Mouse (Mus musculus) midbrain, embryonic 12.5 days (tissue): ENCODE data around the gene Glb1l. TPM values are rescaled to one million over a fixed set of nuclear protein-coding genes. Genes with fewer than 3 reads are reported as not detected.
"Not testable (repeated sequence)": the region's sequence is repeated elsewhere in the genome, so short reads cannot be mapped to it uniquely, and the experiment has no call there.

Experiments used
- ATAC-seq: fragments of 200-750 bp; cut with Nextera tagmentation; 2 replicates; pipeline ENCODE4 v1.8.0; 2017; ENCODE audit warnings: low read depth, moderate TSS enrichment, moderate library complexity; ENCODE audit not compliant: low FRiP score
- H3K27ac ChIP-seq: fragments of 300-500 bp; sonication (generic); replicated peaks from 2 replicates; pipeline ENCODE4 v1.5.1; 2016; ENCODE audit warnings: mild to moderate bottlenecking
- H3K27me3 ChIP-seq: fragments of 300-500 bp; sonication (generic); 2 replicates; pipeline ENCODE4 v1.6.1; 2016; ENCODE audit warnings: mild to moderate bottlenecking
- H3K36me3 ChIP-seq: fragments of 300-500 bp; sonication (generic); 2 replicates; pipeline ENCODE4 v1.6.1; 2016
- H3K4me1 ChIP-seq: fragments of 300-500 bp; sonication (generic); 2 replicates; pipeline ENCODE4 v1.6.1; 2016
- H3K4me2 ChIP-seq: fragments of 300-500 bp; sonication (generic); replicated peaks from 2 replicates; pipeline ENCODE4 v1.6.1; 2016; ENCODE audit warnings: mild to moderate bottlenecking, moderate library complexity
- H3K4me3 ChIP-seq: fragments of 300-500 bp; sonication (generic); 2 replicates; pipeline ENCODE4 v1.5.1; 2016; ENCODE audit warnings: mild to moderate bottlenecking
- H3K9ac ChIP-seq: fragments of 300-500 bp; sonication (generic); replicated peaks from 2 replicates; pipeline ENCODE4 v1.6.1; 2016; ENCODE audit warnings: mild to moderate bottlenecking, moderate library complexity
- H3K9me3 ChIP-seq: fragments of 300-500 bp; sonication (generic); 2 replicates; pipeline ENCODE4 v1.6.1; 2016; ENCODE audit warnings: mild to moderate bottlenecking
- WGBS: fragments of 180-500 bp; shearing (Covaris S2); methylation state at CpG from one replicate; pipeline ENCODE4 v1.1.7; 2016; 5-methylcytosine and 5-hydroxymethylcytosine counted together
- polyA plus RNA-seq: library from polyadenylated mRNA; unstranded; fragments of >200 nt; fragmentation: Nextera tagmentation; extraction: Ambion mirVana; gene quantifications from 2 replicates; pipeline ENCODE4 v1.2.1, GENCODE M21; 2016

The Glb1l gene
- polyA plus RNA-seq, 1 experiment from 2014 or later, result 25.7 TPM

DNA sequence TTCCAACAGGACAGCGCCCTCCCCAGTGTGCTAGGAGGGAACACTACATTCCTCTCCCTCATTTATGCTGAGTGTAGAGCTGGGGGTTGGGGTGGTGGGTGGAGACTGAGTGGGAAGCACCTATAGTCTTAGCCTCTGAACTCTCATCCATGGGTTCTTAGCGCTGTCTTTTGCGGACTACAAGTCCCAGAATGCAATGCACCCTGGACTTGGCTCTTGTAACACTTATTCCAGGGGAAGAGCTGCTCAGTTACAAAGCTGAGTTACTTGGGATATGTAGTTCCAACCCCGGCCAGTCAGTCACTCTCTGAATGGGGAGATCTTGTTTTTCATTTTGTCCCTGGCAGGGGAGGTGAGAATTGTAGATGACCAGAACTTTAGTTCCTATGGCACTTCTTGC, 34.2 kb upstream of the Glb1l start:
- peak; percentile 69 for ATAC-seq

DNA sequence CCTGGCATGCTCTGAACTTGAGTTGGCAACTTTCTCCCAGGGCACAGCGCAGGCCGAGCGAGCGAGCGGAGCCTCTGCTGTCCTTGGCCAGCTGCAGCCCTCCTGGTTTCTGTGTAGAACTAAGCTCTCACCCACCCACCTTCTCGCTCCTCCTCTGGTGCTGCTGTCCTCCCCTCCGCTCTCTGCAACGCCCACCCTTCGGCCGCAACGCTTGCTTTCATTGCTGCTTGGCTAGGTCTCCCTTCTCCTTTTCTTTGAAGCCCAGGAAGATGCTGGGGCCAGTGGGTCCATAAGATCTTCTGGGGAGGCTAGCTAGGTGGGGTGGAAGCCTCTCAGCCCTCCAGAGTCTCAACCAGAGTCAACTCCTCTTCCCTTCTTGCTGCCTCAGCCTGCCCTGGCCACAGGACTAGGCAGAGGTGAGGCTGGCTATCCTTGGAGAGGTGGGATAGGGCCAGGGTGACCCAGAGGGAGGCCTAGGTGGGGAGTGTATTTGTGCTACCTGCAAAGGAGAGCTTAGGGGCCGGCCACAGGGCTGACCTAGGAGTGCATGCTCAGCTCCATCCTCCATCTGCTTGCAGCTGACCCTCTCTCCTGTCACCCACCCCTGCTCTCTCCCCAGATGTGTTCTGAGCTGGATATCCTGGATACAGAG, 33.7 kb upstream of the Glb1l start:
- H3K9ac ChIP-seq, result no peak overlapping the region; the same call in 1 of the 2 replicates
- no peaks in the 10 kb centered on the region for H3K4me1 ChIP-seq
- WGBS, result 81% methylated on average over 12 of the region's 12 CpGs
- ATAC-seq, result peak; percentile 31; the same call in 1 of the 2 replicates
- H3K36me3 ChIP-seq, result peaks cover 21% of the 10 kb centered on the region
- no peak overlapping the region for H3K4me3 ChIP-seq
- H3K27me3 ChIP-seq, result no peaks in the 10 kb centered on the region
- no peak overlapping the region for H3K27ac ChIP-seq
- no peaks in the 10 kb centered on the region for H3K9me3 ChIP-seq
- H3K4me2 ChIP-seq, result no peak overlapping the region

More for the DNA sequence above, 34.2 kb upstream of the Glb1l start:
- H3K36me3 ChIP-seq, result peaks cover 17% of the 10 kb centered on the region
- no peak overlapping the region; the same call in 1 of the 2 replicates for H3K9ac ChIP-seq
- H3K9me3 ChIP-seq, result no peaks in the 10 kb centered on the region
- no peak overlapping the region for H3K4me2 ChIP-seq
- H3K4me3 ChIP-seq, result no peak overlapping the region
- WGBS, result 12% methylated on average over 4 of the region's 4 CpGs
- H3K4me1 ChIP-seq, result no peaks in the 10 kb centered on the region
- H3K27me3 ChIP-seq, result no peaks in the 10 kb centered on the region
- H3K27ac ChIP-seq, result no peak overlapping the region

DNA sequence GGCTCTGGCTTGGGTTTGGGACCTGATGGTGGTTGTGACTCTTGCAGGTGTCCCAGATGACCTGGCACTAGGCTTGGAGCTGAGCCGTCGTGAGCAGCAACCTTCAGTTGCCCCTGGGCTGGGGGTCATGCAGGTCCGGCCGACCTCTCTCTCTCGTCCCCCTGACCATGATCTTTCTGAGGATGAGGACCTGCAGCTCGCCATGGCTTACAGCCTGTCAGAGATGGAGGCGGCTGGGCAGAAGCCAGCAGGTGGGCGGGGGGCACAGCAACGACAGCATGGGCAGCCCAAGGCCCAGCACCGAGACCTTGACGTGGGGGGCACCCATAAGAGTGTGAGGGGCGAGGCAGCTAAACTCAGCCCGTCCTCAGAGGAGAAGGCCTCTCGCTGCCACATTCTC, 32.8 kb upstream of the Glb1l start:
- Histone ChIP-seq H3K27me3 (no peaks in the 10 kb centered on the region), H3K9me3 (no peaks in the 10 kb centered on the region), H3K4me2 (no peak overlapping the region), H3K27ac (no peak overlapping the region), H3K4me3 (no peak overlapping the region), H3K9ac (no peak overlapping the region), H3K4me1 (no peaks in the 10 kb centered on the region), H3K36me3 (peaks cover 21% of the 10 kb centered on the region)
- no peak for ATAC-seq
- 92% methylated on average over 14 of the region's 14 CpGs for WGBS

DNA sequence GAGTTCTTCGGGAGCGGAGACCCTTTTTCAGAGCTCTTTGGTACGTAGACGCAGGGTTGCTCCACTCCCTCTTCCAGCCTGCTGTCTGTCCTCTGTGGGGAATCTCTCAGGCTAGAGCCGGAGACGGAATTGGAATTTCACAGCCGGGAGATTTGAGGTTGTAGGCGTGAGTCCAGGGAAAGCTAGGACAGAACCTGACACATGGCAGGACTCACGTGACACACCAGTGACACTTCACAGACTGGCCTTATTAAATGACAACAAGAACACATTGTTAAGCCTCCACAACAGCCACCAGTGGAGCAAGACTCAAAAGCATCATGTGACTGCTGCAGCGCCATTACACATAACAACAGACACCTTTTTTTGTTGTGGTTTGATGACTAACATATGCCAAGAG, 29.0 kb upstream of the Glb1l start:
- H3K9me3 ChIP-seq, result no peaks in the 10 kb centered on the region
- H3K36me3 ChIP-seq, result peaks cover 21% of the 10 kb centered on the region
- 0 out of 2 replicates have a peak, but pooled peaks cover 8% of the 10 kb centered on the region for H3K27me3 ChIP-seq
- H3K4me3 ChIP-seq, result no peak overlapping the region
- no peak for ATAC-seq
- H3K27ac ChIP-seq, result no peak overlapping the region
- no peak overlapping the region for H3K9ac ChIP-seq
- H3K4me2 ChIP-seq, result no peak overlapping the region
- peaks cover 19% of the 10 kb centered on the region; the same call in 1 of the 2 replicates for H3K4me1 ChIP-seq
- 88% methylated on average over 10 of the region's 10 CpGs for WGBS

DNA sequence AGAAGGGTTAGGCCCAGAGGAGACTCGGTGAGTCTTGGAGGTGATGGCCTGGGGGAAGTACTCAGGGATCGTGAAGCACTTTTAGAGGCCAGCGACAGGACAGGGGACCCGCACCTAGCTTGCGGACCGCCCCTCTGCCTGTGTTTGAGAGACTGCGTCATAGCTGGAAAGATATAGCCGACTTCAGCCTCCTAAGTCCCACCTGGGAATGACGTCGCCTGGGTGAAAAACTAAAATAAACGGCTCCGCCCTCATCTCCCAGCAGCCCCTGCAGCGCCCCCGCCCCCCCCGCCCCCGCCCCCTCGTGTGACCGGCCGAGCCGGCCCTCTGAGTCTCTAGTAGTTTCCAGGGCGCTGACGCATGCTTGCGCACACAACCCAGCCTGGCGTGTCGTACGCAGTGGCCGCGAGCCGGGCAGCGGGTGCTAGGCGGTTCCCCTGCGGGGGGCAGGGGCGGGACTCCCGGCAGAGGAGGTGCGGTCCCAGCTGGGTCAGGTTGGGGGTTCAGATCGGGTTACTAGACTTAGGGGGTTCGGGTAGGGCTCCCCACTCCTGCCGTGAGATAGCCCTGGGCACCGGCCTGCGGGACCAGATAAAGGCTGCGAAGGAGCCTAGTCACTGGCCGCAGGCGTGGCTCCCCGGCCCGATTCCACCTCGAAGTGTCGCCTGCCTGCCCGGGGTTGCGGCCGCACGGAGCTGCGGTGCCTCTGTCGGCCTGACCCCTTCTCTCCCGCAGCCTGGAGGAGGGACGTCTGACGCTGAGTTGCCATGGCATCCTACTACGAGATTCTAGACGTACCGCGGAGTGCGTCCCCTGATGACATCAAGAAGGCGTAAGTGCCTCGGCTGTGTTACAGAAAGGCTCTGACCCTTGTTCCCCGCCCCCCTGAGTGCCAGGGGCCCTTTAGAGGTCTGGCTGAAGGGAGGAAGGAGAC, 25.8 kb upstream of the Glb1l start, which contains the start of gene Dnajb2:
TSS of gene Dnajb2 (plus strand) at position 290 of the 934 bp plus-strand sequence.
- Histone ChIP-seq H3K4me3 (peak within 1 kb of the TSS; percentile 49), H3K4me2 (peak within 1 kb of the TSS; percentile 68), H3K4me1 (peaks cover 19% of the 10 kb centered on the region; the same call in 1 of the 2 replicates), H3K9ac (peak within 1 kb of the TSS; percentile 59), H3K9me3 (no peaks in the 10 kb centered on the region), H3K27ac (peak within 1 kb of the TSS; percentile 70), H3K27me3 (peaks cover 13% of the 10 kb centered on the region; the same call in 1 of the 2 replicates), H3K36me3 (peaks cover 9% of the 10 kb centered on the region; the same call in 1 of the 2 replicates)
- WGBS, result 1% methylated on average over 63 of the region's 64 CpGs
- peak; percentile 90 for ATAC-seq

DNA sequence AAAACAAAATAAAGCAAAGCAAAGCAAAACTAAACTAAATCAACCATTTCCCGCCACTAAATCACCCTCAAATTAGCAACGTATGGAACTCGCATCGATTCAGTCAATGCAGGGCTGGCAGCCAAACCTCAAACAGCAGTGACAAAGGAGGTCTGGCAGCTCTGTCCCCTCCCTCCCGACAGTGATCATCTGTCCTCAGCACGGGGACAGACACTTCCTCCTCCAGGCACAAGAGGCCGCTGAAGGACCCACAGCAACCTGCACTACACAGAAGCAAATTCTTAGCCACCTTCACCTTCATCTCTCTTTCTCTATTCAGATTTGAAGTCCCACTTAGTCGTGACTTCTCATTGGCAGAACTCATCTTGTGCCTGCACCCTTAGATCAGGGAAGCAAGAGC, 24.0 kb upstream of the Glb1l start:
- WGBS, result 2% methylated on average over 8 of the region's 8 CpGs
- Histone ChIP-seq H3K27ac (no peak overlapping the region), H3K9me3 (no peaks in the 10 kb centered on the region), H3K9ac (no peak overlapping the region), H3K4me2 (no peak overlapping the region), H3K27me3 (peaks cover 14% of the 10 kb centered on the region; the same call in 1 of the 2 replicates), H3K36me3 (0 out of 2 replicates have a peak, but pooled peaks cover 2% of the 10 kb centered on the region), H3K4me1 (peaks cover 19% of the 10 kb centered on the region; the same call in 1 of the 2 replicates), H3K4me3 (no peak overlapping the region)
- ATAC-seq, result 0 out of 2 replicates have a peak, but pooled peaks have one; percentile 39

DNA sequence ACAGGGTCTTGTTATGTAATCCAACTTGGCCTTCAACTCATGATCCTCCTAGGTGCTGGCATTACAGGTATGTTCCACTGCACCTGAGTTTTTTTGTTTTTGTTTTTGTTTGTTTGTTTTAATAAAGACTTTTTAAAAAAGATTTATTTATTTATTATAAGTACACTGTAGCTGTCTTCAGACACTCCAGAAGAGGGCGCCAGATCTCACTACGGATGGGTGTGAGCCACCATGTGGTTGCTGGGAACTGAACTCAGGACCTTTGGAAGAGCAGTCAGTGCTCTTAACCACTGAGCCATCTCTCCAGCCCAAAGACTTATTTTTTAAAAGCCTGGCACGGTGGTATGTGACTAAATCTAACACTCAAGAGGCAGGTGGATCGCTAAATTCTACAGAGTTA, 21.9 kb upstream of the Glb1l start:
- H3K4me3 ChIP-seq, H3K36me3 ChIP-seq, H3K9me3 ChIP-seq, H3K9ac ChIP-seq, ATAC-seq, H3K27ac ChIP-seq, H3K4me2 ChIP-seq: not testable (repeated sequence)
- WGBS, result 66% methylated on average over 4 of the region's 4 CpGs
- H3K4me1 ChIP-seq, result peaks cover 18% of the 10 kb centered on the region; the same call in 1 of the 2 replicates
- H3K27me3 ChIP-seq, result peaks cover 18% of the 10 kb centered on the region; the same call in 1 of the 2 replicates

DNA sequence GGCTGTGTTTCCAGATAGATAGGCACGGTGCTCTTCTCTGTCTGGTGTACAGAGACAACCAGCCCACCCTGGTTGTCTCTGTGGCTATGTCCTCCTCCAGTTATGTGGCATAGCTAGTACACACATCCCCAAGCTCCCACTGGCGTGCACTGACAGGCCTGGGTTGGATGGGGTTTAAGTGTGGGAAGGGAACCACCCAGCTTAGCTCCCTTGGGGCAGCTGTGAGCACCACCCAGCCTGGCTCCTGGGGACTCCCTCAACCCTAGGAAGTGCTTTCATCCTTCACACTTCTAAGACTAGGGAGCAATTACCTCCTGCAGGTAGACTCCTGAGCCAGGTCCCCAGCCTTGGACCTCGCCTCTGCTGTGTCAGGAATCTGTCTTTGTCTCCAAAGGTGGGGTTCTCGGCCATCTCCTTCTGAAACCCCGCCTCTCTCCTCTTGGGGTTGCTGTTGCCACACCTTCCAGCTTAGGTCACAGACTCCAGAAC, 21.1 kb upstream of the Glb1l start, which contains the start of gene A630095N17Rik:
TSS of gene A630095N17Rik (minus strand) at position 439 of the 489 bp plus-strand sequence.
- Histone ChIP-seq H3K27ac (no peak within 1 kb of the TSS), H3K4me1 (peaks cover 10% of the 10 kb centered on the region; the same call in 1 of the 2 replicates), H3K27me3 (peaks cover 25% of the 10 kb centered on the region), H3K9me3 (no peaks in the 10 kb centered on the region), H3K4me3 (no peak within 1 kb of the TSS), H3K36me3 (no peaks in the 10 kb centered on the region), H3K9ac (no peak within 1 kb of the TSS), H3K4me2 (no peak within 1 kb of the TSS)
- no peak for ATAC-seq
- WGBS, result 85% methylated on average over 5 of the region's 5 CpGs

DNA sequence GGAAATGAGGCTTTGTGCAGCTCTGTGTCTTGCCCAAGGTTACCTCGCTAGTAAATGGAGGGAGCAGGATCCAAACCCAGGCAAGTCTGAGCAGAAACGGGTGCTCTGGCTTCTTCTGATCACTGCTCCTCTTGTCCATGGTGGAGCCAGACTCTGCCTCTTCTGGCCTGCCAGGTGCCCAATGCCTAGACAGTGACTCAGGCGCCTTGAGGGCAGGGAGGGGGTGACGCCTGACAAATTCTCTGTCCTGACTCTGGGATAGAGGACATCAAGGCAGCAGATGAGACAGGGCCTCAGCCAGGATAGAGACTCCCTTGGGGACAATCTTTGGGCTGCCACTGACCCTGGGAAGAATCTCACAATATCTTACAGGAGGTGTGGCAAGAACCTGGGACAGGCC, 20.6 kb upstream of the Glb1l start:
- WGBS, result 80% methylated on average over 4 of the region's 4 CpGs
- H3K9ac ChIP-seq, result no peak overlapping the region
- peaks cover 30% of the 10 kb centered on the region for H3K27me3 ChIP-seq
- H3K36me3 ChIP-seq, result no peaks in the 10 kb centered on the region
- no peak overlapping the region for H3K4me3 ChIP-seq
- H3K27ac ChIP-seq, result no peak overlapping the region
- H3K4me2 ChIP-seq, result no peak overlapping the region
- H3K4me1 ChIP-seq, result peaks cover 10% of the 10 kb centered on the region; the same call in 1 of the 2 replicates
- no peak for ATAC-seq
- H3K9me3 ChIP-seq, result no peaks in the 10 kb centered on the region

DNA sequence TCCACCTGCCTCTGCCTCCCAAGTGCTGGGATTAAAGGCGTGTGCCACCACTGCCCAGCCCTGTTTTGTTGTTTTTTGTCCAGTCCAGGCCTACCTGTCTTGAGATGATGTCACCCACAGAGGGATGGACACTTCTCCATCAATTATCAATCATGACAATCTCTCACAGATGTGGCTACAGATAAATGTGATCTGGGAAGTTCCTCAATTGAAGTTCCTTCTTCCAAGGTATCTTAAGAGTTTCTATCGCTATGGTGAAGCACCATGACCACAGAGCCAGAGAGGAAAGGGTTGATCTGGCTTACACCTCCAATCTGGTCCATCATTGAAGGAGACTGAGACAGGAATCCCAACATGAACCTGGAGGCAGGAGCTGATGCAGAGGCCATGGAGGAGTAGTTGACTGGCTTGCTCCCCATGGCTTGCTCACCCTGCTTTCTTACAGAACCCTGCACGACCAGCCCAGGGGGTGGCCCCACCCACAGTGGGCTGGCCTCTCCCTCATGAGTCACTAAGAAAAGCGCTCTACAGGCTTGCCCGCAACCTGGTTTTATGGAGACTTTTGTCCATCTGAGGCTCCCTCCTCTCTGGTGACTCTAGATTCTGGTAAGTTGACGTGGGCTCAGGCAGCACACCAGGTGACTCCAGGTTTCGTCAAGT, 19.9 kb upstream of the Glb1l start:
- Histone ChIP-seq H3K36me3 (no peaks in the 10 kb centered on the region), H3K4me3 (no peak overlapping the region), H3K27me3 (peaks cover 35% of the 10 kb centered on the region), H3K4me1 (0 out of 2 replicates have a peak, but pooled peaks cover 4% of the 10 kb centered on the region), H3K27ac (no peak overlapping the region), H3K9ac (no peak overlapping the region), H3K9me3 (no peaks in the 10 kb centered on the region), H3K4me2 (no peak overlapping the region)
- no peak for ATAC-seq
- 77% methylated on average over 7 of the region's 7 CpGs for WGBS

DNA sequence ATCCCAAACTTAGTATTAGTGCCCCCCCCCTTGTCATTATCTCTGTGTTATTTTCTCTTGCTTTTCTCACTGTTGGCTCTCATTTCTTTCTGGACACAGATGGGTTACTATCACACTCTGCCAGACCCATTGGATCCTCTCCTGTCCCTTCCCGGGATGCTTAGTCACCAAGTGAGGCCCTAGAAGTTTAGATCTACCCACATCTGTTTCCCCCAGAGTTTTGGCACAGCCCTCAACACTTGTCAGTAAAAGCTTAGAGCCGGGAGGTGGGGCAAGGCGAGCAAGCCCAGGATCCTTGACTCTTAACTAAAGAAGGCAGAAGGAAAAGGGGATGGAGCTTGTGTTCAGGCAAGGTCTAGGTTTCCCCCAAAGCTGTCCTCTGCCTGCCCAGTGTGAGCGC, 18.5 kb upstream of the Glb1l start:
- H3K4me3 ChIP-seq, result no peak overlapping the region
- no peaks in the 10 kb centered on the region for H3K36me3 ChIP-seq
- no peak for ATAC-seq
- no peaks in the 10 kb centered on the region for H3K9me3 ChIP-seq
- 73% methylated on average over 4 of the region's 4 CpGs for WGBS
- H3K27me3 ChIP-seq, result peaks cover 28% of the 10 kb centered on the region
- H3K27ac ChIP-seq, result no peak overlapping the region
- H3K9ac ChIP-seq, result no peak overlapping the region
- H3K4me1 ChIP-seq, result no peaks in the 10 kb centered on the region
- H3K4me2 ChIP-seq, result no peak overlapping the region
